ENCODE assay signal across 25 mouse cellular contexts in genomic region chr14:101976021-101976685, GRCm38 (mm10).
A peak's percentile ranks its signal among the peaks of the same experiment; 100 is the strongest.
DNase-seq lines count a peak whose midpoint lies in the region; ATAC-seq and TF ChIP-seq lines count a peak whose summit lies in the region.
"Had no signal": no experiment of that assay in that cellular context is flagged by ENCODE, and none has a peak within 500 bp of the region (broad histone marks: within the 10 kb centered on the region; RNA-seq: fewer than 3 reads in every experiment).

No protein-coding gene starts in this region.

- H3K9ac ChIP-seq in forebrain, postnatal 0 days, result no peak overlapping the region
- no peak overlapping the region for H3K9ac ChIP-seq in forebrain, embryonic 11.5 days (ENCODE audit: low read length)
- H3K9ac ChIP-seq in hindbrain, embryonic 13.5 days, result no peak overlapping the region
- no peak overlapping the region for H3K9ac ChIP-seq in intestine, embryonic 16.5 days (ENCODE audit: low read depth, low read length)
- H3K9ac ChIP-seq: intestine, embryonic 15.5 days; limb, embryonic 15.5 days; liver, embryonic 14.5 days; lung, embryonic 14.5 days; neural tube, embryonic 13.5 days; stomach, embryonic 15.5 days had no signal

- TF ChIP-seq CTCF in forebrain, postnatal 0 days (IDR thresholded peaks at IDR 0.05; ENCODE audit: low read depth), result no peak
- no peak for TF ChIP-seq CTCF in cerebellum, adult 2 months (IDR thresholded peaks at IDR 0.05; ENCODE audit: borderline replicate concordance, insufficient read depth, low read depth, low read length)

- intact Hi-C loops in left cerebral cortex, postnatal 4 days (cut with DNase I), result no loop called here
- intact Hi-C loops in left cerebral cortex, postnatal 36 days (cut with DNase I), result no loop called here

- no peaks in the 10 kb centered on the region for H3K9me3 ChIP-seq in forebrain, postnatal 0 days (ENCODE audit: low read length)
- H3K9me3 ChIP-seq in forebrain, embryonic 11.5 days (ENCODE audit: control insufficient read depth, low read length), result no peaks in the 10 kb centered on the region
- H3K9me3 ChIP-seq in hindbrain, embryonic 13.5 days, result no peaks in the 10 kb centered on the region
- H3K9me3 ChIP-seq in intestine, embryonic 16.5 days (ENCODE audit: control insufficient read depth, low read length), result no peaks in the 10 kb centered on the region
- H3K9me3 ChIP-seq: forebrain, embryonic 10.5 days; heart, embryonic 10.5 days; intestine, embryonic 15.5 days; limb, embryonic 15.5 days; neural tube, embryonic 13.5 days; stomach, embryonic 15.5 days had no signal

- H3K27ac ChIP-seq in forebrain, postnatal 0 days (ENCODE audit: low read depth, low read length), result no peak overlapping the region
- no peak overlapping the region for H3K27ac ChIP-seq in forebrain, embryonic 11.5 days (ENCODE audit: low read depth, low read length)
- H3K27ac ChIP-seq in cerebellum, adult 2 months (ENCODE audit: insufficient read depth, low read length), result no peak overlapping the region
- no peak overlapping the region for H3K27ac ChIP-seq in hindbrain, embryonic 13.5 days
- H3K27ac ChIP-seq in intestine, embryonic 16.5 days (ENCODE audit: low read length), result no peak overlapping the region
- H3K27ac ChIP-seq: forebrain, embryonic 10.5 days; heart, embryonic 10.5 days; intestine, embryonic 15.5 days; limb, embryonic 15.5 days; liver, embryonic 14.5 days; neural tube, embryonic 13.5 days; stomach, embryonic 15.5 days had no signal

- H3K4me1 ChIP-seq in forebrain, postnatal 0 days (ENCODE audit: insufficient read depth), result no peaks in the 10 kb centered on the region
- no peaks in the 10 kb centered on the region for H3K4me1 ChIP-seq in forebrain, embryonic 11.5 days (replicated peaks; ENCODE audit: control insufficient read depth, insufficient read depth, low read length)
- H3K4me1 ChIP-seq in cerebellum, adult 2 months (ENCODE audit: control insufficient read depth, insufficient read depth, low read length), result peaks cover 5% of the 10 kb centered on the region
- no peaks in the 10 kb centered on the region for H3K4me1 ChIP-seq in hindbrain, embryonic 13.5 days (replicated peaks)
- H3K4me1 ChIP-seq in intestine, embryonic 16.5 days (ENCODE audit: control insufficient read depth, insufficient read depth, low read length), result no peaks in the 10 kb centered on the region
- H3K4me1 ChIP-seq: forebrain, embryonic 10.5 days; heart, embryonic 10.5 days; intestine, embryonic 15.5 days; limb, embryonic 15.5 days; stomach, embryonic 15.5 days had no signal

- H3K36me3 ChIP-seq in forebrain, postnatal 0 days (ENCODE audit: insufficient read depth), result no peaks in the 10 kb centered on the region
- no peaks in the 10 kb centered on the region for H3K36me3 ChIP-seq in forebrain, embryonic 11.5 days (ENCODE audit: control insufficient read depth, insufficient read depth, low read length)
- no peaks in the 10 kb centered on the region for H3K36me3 ChIP-seq in hindbrain, embryonic 13.5 days
- no peaks in the 10 kb centered on the region for H3K36me3 ChIP-seq in intestine, embryonic 16.5 days (ENCODE audit: control insufficient read depth, insufficient read depth, low read length)
- H3K36me3 ChIP-seq: forebrain, embryonic 10.5 days; heart, embryonic 10.5 days; intestine, embryonic 15.5 days; limb, embryonic 15.5 days; neural tube, embryonic 13.5 days; stomach, embryonic 15.5 days had no signal

- DNase-seq in forebrain, postnatal 0 days, result peak; percentile 20
- no peak for DNase-seq in forebrain, embryonic 11.5 days (ENCODE audit: low spot score)
- DNase-seq in left cerebral cortex, postnatal 4 days, result peak; percentile 29
- no peak for DNase-seq in left cerebral cortex, postnatal 36 days (ENCODE audit: low spot score in 2 of 2)
- DNase-seq in cerebellum, adult 2 months, result peak; percentile 57 to 71
- peak; percentile 57 to 72 for DNase-seq in cerebellum, postnatal 25 days
- DNase-seq: kidney, adult 9 months; kidney, postnatal 25 days; lung, embryonic 14.5 days; midbrain, embryonic 14.5 days; retina, postnatal 1 day; right cerebral cortex, postnatal 25 days; thymus, postnatal 25 days had no signal

- H3K4me2 ChIP-seq in forebrain, postnatal 0 days (ENCODE audit: low read depth), result no peak overlapping the region
- H3K4me2 ChIP-seq in forebrain, embryonic 11.5 days (ENCODE audit: low read depth, low read length, severe bottlenecking), result no peak overlapping the region
- no peak overlapping the region for H3K4me2 ChIP-seq in hindbrain, embryonic 13.5 days
- no peak overlapping the region for H3K4me2 ChIP-seq in intestine, embryonic 16.5 days (ENCODE audit: low read depth, low read length)
- H3K4me2 ChIP-seq: intestine, embryonic 15.5 days; limb, embryonic 15.5 days; lung, embryonic 14.5 days; neural tube, embryonic 13.5 days; stomach, embryonic 15.5 days had no signal

- WGBS in forebrain, postnatal 0 days, result 66% methylated on average over 11 of the region's 11 CpGs
- WGBS in forebrain, embryonic 11.5 days, result 86% methylated on average over 11 of the region's 11 CpGs
- WGBS in cerebellum, adult 2 months, result 10% methylated on average over 11 of the region's 11 CpGs
- WGBS in hindbrain, embryonic 13.5 days, result 90% methylated on average over 11 of the region's 11 CpGs
- 89% methylated on average over 11 of the region's 11 CpGs for WGBS in intestine, embryonic 16.5 days

- no peak for TF ChIP-seq POLR2A in cerebellum, adult 2 months (IDR thresholded peaks at IDR 0.05; ENCODE audit: borderline replicate concordance, insufficient read depth, low read length)

- H3K4me3 ChIP-seq in forebrain, postnatal 0 days (ENCODE audit: low read depth, low read length), result no peak overlapping the region
- H3K4me3 ChIP-seq in forebrain, embryonic 11.5 days (ENCODE audit: low read depth, low read length), result no peak overlapping the region
- no peak overlapping the region for H3K4me3 ChIP-seq in cerebellum, adult 2 months (replicated peaks; ENCODE audit: insufficient read depth, low read depth, low read length)
- H3K4me3 ChIP-seq in hindbrain, embryonic 13.5 days, result no peak overlapping the region
- no peak overlapping the region for H3K4me3 ChIP-seq in intestine, embryonic 16.5 days (ENCODE audit: low read length)
- H3K4me3 ChIP-seq: forebrain, embryonic 10.5 days; heart, embryonic 10.5 days; intestine, embryonic 15.5 days; limb, embryonic 15.5 days; myocyte; neural tube, embryonic 13.5 days; stomach, embryonic 15.5 days had no signal

- ATAC-seq in forebrain, postnatal 0 days, result peak; percentile 70
- ATAC-seq in forebrain, embryonic 11.5 days (replicated peaks; ENCODE audit: low FRiP score), result no peak
- no peak for ATAC-seq in hindbrain, embryonic 13.5 days (ENCODE audit: low FRiP score)
- ATAC-seq in intestine, embryonic 16.5 days, result no peak
- ATAC-seq: CD4-positive, CD25-positive, alpha-beta regulatory T cell, adult 4 months; hindbrain, embryonic 16.5 days; intestine, embryonic 15.5 days had no signal

- H3K27me3 ChIP-seq in forebrain, postnatal 0 days (ENCODE audit: insufficient read depth, low read length), result no peaks in the 10 kb centered on the region
- no peaks in the 10 kb centered on the region for H3K27me3 ChIP-seq in forebrain, embryonic 11.5 days (ENCODE audit: control insufficient read depth, insufficient read depth, low read length)
- H3K27me3 ChIP-seq in cerebellum, adult 2 months (ENCODE audit: control insufficient read depth, insufficient read depth, low read length), result no peaks in the 10 kb centered on the region
- no peaks in the 10 kb centered on the region for H3K27me3 ChIP-seq in hindbrain, embryonic 13.5 days
- no peaks in the 10 kb centered on the region for H3K27me3 ChIP-seq in intestine, embryonic 16.5 days (replicated peaks; ENCODE audit: control insufficient read depth, insufficient read depth, low read length)
- H3K27me3 ChIP-seq: intestine, embryonic 15.5 days; limb, embryonic 15.5 days; neural tube, embryonic 13.5 days; stomach, embryonic 15.5 days had no signal

Comparison
In these comparisons a context has a peak if more than half of its experiments do, and no peak if none do; other contexts are left out.
1. DNase-seq: peak in forebrain, postnatal 0 days (single experiment), left cerebral cortex, postnatal 4 days (single experiment), cerebellum, adult 2 months (2 of 2) and cerebellum, postnatal 25 days (2 of 2); none in forebrain, embryonic 11.5 days (single experiment) and left cerebral cortex, postnatal 36 days (0 of 2).